Mouse (Mus musculus) cerebellum, adult 2 months (tissue): ENCODE results near the gene Gfpt2.

Source experiments
- CTCF ChIP-seq: fragments of 200-500 bp; IDR thresholded peaks from 2 replicates; pipeline ENCODE4 v1.5.1; 2011; ENCODE audit warnings: low read depth, mild to moderate bottlenecking, control low read depth, low read length, moderate library complexity, borderline replicate concordance; ENCODE audit not compliant: insufficient read depth
- POLR2A ChIP-seq: fragments of 200-500 bp; IDR thresholded peaks from 2 replicates; pipeline ENCODE4 v1.6.1; 2011; ENCODE audit warnings: low read length, control low read depth, borderline replicate concordance; ENCODE audit not compliant: insufficient read depth

DNA sequence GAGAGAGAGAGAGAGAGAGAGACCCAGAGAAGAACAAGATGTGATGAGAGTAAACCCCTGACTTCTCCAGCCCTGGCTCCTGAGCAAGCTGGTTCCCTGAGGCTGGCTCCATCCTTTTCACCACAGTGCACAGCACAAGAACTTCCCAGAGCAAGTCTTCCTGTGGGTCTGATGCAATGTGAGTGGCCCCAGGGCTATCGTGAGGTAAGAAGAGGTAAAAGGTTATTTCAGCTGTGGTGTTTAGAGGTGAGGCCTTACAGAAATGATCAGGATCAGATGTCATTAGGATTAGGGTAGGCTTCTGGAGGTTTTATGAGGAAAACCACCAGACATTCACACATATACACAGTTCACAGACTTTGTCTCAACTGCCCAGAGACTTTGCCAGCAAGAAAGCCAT is 47.9 kb downstream of the Gfpt2 start:
- TF ChIP-seq POLR2A (no peak), CTCF (no peak)
